Mouse (Mus musculus) bone marrow macrophage, adult 2 months (primary cell): Measurements from ENCODE around the gene AU018091.

Experiments used
- CTCF ChIP-seq: IDR thresholded peaks from 2 replicates; pipeline ENCODE4 v1.5.1; 2012; ENCODE audit warnings: low read depth, mild to moderate bottlenecking, low read length, moderate library complexity
- POLR2A ChIP-seq: IDR thresholded peaks from 2 replicates; pipeline ENCODE4 v1.6.1; 2012; ENCODE audit warnings: mild to moderate bottlenecking, low read depth, low read length, borderline replicate concordance

DNA sequence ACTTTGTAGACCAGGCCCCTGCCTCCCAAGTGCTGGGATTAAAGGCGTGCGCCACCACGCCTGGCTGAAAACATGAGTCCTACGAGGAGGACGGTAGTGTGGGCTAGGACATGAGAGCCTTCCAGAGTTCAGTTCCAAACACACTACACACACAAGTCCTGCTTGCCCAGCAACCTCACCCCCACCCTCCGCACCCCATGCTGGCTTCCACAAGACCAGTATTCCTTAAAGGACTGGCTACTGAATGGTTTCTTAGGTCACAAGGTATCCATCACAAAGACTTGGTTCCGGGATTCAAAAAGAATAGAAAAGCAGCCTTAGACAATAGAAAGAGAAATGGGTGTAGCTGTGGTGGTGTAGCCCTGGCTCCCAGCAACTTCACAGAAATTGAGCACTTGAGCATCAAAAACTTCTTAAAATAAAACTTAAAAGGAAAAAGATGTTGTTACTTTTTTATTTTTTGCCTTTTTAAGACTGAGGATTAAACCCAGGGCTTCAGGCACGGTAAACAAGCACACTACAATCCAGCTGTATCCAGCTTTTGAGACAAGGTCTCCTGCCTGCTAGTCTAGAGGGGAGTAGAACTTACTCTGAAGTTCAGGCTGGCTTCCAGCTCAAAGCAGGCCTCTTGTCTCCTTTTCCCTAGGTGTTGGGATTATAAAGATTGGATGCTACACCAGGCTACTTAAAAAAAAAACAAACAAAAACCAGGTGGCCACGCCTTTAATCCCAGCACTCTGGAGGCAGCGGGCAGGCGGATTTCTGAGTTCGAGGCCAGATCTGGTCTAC lies 43.2 kb upstream of the AU018091 start:
- no peak for TF ChIP-seq POLR2A
- TF ChIP-seq CTCF, result no peak
